Mouse (Mus musculus): ENCODE results near the gene Nhp2.

Nhp2 gene

DNA sequence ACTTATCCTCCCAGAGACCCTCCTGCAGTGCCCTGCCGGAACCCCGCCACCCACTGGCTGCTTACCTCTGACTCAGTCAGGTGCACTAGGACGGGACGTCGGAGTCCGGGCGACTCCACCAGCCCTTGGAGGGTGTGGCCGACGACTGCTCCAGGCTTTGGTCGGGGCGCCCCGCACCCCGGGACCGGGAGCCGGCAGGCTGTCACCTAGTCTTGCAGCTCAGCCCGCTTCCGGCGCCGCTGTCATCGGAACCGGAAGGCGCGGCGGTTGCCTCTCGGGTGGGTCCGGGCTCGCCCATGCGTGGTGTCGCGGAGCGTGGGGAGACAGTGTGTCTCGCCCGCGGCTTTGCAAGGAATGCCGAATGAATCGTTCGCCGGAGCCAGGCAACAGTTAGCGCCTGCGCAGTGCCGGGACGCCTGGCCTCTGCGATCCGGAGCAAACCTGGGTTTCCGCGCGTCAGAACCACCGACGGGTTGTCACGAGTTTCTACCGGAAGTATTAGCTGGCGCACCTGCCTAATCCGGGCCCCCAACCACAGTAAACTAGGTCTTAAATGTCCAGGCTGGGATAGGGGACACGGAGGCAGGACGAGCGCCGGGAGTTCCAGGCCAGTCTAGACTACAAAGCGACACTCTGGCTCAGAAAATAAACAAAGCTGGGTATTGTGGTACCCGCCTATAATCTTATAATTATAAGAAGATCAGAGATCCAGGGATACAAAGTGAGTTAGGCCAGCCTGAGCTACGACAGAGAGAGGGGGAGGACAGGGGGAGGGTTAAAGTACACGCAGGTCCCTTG is 16.2 kb downstream of the Nhp2 start, which contains the start of gene Rmnd5b:
Rmnd5b (minus strand) TSS at position 372 of the 798 bp plus-strand sequence.
- peak; percentile 93 for ATAC-seq (ENCODE audit: low TSS enrichment)

DNA sequence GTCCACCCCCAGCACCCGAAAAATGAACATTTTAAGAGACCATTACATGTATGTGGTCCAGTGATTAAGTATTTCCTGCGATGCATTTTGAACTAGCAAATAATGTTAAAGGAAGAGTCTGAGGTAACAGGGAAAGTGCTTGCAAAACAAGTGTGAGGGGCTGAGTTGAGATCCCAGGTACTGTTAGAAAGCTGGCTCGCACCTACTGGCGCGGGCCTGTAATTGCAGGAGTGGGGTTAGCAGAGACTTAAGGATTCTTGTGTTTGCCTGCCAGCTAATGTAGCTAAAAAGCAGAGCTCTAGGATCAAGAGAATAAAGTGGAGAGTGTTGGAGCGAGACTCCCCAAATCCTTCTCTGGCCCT is 16.8 kb downstream of the Nhp2 start:
- ATAC-seq (ENCODE audit: low TSS enrichment): peak; percentile 51

DNA sequence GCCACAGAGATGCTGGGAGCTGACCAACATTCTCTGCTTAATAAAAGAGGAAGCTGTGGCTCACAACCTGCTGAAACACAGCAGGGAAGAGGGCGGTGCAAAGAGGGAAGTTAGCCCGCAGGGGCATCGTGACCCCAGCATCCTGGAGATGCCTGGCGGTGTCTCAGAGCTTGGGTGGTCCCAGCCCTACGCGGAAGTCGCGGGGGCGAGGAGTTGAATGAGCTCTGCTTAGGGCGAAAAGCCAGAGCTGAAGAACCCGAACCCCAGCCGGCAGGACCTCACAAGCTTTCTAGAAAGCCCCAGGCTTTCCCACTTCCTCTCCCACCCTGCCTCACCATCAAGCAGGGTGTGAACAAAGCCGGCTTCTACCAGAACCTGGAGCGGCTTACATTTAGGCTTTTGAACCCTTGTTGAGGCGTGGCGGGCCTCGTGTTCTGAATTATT is 18.5 kb downstream of the Nhp2 start:
- ATAC-seq (ENCODE audit: low TSS enrichment): no peak

DNA sequence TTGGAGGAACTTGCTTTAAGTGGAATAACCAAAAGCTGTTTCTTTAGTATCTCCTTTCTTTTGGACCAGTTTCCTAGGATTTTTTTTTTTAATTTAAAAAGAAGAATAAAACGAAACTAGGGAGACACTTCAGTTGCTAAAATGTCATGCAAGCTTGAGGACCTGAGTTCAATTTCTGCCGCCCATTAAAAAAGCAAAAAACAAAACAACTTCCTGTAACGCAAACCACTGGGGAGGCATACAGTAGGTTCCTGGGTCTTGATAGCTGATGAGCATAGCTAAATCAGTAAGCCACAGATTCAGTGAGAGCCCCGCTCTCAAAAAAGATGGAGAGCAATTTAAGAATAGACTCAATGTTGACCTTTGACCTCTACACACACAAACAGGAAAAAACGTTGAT is 19.0 kb downstream of the Nhp2 start:
- ATAC-seq (ENCODE audit: low TSS enrichment): no peak

DNA sequence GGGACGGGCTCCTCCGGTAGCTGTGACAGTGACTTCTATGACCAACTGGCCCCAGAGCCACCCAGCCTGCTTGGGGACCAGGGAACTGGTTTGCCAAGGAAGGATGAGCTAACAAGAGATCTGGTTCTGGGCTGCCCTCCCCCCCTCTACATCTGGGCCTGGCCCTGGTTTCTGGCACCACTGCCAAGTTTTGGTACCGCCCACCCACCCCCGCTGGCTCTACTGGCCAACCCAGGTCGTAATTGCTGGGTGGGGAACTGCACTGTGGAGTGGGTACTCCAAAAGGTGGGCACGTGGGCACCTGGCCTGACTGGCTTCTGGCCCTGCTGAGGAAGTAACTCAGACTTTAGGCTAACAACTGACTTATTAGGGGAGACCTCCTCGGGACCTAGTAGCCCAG is 21.2 kb downstream of the Nhp2 start:
- no peak for ATAC-seq (ENCODE audit: low TSS enrichment)

DNA sequence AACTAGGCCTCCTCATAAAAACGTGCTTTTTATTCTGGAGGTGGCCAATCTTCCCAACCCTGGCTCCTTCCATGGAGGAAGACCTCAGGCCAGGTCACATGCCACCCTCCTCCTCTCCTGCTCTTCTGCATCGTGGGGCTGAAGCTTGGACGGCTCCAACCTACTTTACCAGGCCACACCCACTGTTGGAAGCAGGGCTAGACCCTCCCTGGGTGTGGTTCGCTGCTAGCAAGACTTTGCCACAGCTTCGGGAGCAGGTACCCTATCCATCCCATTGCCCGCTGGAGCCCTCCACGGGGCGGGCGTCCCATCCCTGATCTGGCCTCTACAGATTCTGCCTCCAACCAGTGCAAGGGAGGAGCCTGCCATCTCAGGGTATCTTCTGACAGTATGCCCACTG is 23.7 kb downstream of the Nhp2 start:
- ATAC-seq (ENCODE audit: low TSS enrichment): no peak; the same call in 1 of the 2 replicates

DNA sequence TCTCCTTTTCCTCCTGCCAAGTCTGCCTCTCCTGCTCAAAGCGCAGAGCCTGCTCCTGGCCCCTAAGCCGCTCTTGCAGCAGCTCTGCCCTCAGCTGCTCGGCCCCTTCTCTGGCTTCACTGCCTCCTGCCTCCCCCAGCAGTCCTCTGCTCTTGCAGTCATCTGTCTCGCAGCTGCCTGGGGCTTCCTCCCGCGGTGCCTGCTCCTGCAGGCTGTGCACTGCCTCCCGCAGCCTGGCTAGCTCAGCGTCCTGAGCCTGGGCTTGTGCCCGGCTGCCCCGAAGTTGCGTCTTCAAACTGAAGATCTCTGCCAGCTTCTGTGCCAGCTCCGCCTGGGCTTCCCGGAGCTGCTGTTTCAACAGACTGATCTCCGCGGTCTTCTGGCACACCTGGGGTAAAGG is 24.2 kb downstream of the Nhp2 start:
- peak; percentile 10; the same call in 1 of the 2 replicates for ATAC-seq (ENCODE audit: low TSS enrichment)

DNA sequence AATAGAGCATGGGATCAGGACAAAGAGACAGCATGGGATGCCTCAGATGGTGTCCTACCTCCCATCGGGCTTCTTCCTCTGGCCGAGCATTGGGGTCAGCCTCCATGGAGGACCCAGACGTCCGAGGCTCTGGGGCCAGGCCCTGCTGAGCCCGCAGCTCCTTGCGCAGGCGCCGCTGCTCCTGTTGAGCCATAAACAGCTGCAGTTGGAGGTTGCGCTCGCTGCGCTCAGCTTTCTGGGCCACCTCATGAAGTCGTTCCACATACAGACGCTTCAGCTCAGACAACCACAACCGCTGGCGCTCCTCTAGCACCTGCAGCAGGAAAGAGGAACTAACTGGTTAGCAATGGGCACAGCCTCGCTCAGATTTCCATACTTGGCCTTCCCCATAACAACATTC is 24.7 kb downstream of the Nhp2 start:
- no peak for ATAC-seq (ENCODE audit: low TSS enrichment)

DNA sequence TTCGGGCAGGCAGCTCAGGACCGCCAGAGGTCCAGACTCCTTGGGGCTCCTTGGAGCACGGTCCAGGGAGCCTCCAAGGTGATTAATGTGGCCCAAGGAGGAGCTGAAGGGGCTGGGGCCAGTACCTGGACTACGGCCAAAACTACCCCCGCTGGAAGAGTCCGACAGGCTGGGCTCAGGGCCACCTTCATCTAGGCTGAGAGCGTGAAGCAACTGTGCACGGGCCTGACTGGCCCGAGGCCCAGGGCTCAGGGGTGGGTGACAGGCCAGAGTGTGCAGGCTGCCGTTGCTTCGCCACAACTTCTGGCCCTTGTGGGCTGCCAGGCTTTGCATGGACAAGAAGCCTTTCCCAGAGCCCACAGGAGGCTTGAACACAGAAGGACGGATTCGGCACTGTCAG is 25.8 kb downstream of the Nhp2 start:
- no peak for ATAC-seq (ENCODE audit: low TSS enrichment)

DNA sequence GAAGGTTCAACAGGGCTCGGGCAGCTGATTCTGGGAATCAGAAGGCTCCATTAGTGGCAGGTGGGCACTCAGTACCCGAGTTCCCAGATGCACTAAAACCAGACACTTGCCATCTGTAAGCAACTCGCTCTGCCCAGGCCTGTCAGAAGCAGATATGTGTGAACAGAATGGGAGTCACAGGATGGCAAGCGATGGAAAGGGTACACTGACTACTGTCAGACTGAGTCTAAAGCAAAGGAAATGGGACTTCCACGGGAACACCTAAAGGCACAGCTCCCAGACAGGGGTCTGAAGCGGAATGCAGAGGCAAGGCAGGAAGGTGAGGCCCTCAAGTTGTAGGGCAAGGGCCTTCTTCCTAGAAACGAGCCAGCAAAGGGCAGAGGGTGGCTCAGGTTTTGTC is 26.7 kb downstream of the Nhp2 start:
- ATAC-seq (ENCODE audit: low TSS enrichment): no peak

DNA sequence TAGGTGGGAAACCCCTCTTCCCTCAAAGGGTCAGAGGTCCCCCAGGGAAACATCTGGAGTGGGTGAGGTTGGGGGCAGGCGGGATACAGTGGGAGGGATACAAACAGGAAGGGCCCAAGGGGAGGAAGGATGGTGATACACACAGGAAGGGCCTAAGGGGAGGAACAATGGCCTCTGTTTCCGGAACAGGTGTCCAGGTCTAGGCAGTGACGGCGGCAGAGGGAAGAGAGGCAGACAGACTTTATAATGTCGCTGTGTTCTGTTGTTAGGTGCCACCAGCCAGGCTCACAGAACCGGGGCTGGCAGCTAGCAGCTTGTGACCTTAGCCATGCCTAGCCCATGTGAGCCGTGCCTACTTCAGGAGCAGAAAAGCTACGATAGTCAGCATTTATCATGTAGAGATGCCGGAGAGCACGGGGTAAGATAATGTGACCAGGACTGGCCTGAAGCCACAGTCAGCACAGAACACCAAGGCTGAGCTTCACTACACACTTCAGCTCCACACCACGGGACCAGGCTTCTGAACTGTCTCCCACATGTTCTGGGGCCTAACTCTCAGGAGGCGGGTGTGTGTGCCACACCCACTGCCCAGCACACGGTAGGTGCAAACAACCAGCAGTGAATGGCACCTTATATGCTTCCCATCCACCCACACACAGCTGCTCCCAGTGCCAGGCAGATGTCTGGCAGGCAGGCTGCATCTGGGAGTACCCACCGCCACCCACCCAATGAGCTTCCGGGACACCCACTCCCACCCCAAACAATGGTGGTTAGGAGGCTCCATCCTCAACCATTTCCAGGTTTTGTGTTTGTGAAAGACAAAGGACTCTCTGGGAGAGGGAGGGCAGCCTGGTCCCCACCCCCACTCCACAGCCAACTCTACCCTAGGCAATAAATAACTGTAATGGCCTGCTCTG is 27.5 kb downstream of the Nhp2 start:
- ATAC-seq (ENCODE audit: low TSS enrichment): peak; percentile 29

DNA sequence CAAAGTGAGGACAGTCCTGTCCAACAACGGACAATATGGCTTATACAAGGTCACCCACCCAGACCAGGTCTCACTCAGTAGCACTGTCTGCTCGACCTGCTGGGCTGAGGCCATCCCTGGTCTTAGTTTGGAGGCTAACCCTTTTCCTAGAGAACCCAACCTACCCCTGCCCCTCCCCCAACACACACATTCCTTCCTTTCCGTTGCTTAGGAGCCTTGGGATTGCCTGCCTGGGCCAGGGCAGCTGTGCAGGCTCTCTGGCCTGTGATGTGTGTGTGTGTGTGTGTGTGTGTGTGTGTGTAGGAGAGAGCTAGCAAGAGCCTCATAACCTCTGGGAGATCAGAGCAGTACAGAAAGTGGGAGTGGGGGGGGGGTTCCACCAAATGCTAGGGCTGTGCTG is 29.0 kb downstream of the Nhp2 start:
- no peak for ATAC-seq (ENCODE audit: low TSS enrichment)

DNA sequence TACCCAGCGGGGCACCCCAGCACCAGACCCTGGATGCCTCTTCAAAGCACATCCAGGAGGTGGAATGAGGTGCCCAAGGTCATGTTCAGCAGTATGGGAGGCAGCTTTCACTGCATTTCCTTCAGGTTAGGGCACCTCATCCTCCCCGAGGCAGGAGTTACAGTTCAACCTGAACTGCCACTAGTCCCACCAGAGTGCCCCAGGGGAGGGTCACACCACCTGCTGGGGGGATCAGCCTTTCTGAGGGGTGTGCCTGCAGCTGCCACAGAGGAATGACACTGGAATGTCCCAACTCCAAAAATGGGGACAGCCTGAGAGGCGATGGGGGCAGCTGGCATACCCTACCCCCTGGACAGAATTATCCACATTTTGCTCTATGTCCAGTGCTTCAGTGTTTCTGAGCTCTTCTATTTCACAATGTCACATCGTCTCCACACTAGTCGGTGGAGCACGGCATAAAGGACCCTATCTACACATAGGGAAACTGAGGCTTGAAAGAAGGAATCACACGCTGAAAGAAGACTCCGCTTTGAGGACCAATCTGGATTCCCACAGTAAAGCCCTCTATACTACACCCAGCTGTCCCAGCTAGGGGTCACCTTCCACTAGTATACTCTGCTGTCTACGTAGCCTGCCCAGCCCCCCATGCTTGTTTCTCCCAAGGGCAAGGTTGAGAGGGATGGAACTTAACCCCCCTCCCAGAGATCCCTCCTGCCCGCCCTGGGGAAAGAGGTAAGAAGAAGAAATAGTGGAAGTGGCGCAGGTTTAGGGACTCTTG is 29.8 kb downstream of the Nhp2 start:
- 0 out of 2 replicates have a peak, but pooled peaks have one; percentile 2 for ATAC-seq (ENCODE audit: low TSS enrichment)

DNA sequence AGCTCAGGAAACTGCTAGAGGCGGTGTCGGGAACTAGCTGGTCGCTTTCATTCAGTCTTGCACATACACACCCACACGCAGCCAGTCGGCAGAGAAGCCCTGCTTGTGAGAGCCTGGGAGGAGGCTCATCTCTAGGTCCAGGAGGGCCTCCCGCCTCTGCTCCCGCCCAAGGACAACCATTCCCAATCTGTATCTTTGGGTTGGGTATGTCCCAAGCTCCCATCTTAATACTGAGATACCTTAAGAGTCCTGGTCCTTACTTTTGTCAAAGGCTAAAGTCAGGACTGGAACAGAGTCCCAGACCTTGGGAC is 30.3 kb downstream of the Nhp2 start:
- peak; percentile 75 for ATAC-seq (ENCODE audit: low TSS enrichment)

DNA sequence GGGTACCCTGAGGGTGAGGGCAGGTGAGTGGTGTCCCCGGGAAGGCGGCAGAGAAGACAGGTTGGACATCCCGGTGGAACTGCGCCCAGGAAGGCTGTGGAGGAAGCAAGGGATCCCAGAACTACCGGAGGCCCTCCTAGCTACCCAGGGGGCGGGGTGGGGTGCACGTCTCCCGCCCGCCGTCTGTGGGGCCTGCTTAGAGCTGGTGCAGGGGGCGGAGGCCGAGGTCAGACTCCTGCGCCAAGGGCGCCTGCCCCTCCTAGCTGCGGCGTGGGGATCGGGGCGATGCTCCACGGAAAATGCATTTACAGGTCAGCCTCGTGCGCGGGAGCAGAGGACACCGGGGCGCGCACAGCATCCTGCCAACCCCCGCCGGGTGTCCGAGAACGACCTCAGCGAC is 30.7 kb downstream of the Nhp2 start:
- ATAC-seq (ENCODE audit: low TSS enrichment): 0 out of 2 replicates have a peak, but pooled peaks have one; percentile 4

DNA sequence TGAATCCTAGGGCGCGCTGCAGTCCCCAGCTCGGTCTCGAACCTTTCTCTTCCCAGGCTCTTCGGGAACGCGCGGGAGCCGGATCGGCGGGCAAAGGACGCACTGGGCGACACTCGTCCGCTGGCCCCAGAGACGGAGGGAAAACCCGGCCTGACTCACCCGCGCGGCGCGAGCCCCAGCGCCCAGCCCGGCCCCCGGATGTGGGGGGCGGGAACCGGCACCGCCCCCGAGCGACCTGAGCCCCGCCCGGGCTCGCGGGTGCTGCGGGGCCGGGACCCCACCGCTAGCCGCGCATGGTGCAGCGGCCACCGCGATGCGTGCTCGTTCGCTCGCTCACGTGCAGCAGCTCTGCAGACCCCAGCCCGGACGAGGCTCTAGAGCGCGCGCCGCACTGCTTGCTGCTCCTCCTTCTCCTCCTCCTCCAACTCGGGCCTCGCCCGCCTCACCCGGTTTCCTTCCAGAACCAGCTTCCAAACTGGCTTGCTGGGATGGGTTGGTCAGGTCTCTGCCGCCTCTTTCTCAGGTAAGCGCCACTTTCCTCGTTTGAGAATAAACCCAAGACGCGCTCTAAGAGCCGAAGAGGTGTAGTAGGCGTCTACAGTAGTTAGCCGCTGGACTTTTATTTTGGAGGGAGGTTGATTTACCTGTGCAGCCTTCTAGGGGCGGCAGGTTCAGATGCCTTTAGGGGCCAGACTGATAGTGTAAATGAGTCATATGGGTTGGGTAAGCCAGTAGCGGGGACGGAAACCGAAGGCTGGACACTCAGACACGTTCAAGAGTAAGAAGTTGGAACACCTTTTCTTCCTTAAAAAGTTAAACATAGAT is 31.4 kb downstream of the Nhp2 start, which contains the start of the genes N4bp3 and D930048N14Rik:
N4bp3 (minus strand) TSS at position 152 of the 825 bp plus-strand sequence.
D930048N14Rik (plus strand) TSS at position 264 of the 825 bp plus-strand sequence.
- peak; percentile 31; the same call in 1 of the 2 replicates for ATAC-seq (ENCODE audit: low TSS enrichment)

DNA sequence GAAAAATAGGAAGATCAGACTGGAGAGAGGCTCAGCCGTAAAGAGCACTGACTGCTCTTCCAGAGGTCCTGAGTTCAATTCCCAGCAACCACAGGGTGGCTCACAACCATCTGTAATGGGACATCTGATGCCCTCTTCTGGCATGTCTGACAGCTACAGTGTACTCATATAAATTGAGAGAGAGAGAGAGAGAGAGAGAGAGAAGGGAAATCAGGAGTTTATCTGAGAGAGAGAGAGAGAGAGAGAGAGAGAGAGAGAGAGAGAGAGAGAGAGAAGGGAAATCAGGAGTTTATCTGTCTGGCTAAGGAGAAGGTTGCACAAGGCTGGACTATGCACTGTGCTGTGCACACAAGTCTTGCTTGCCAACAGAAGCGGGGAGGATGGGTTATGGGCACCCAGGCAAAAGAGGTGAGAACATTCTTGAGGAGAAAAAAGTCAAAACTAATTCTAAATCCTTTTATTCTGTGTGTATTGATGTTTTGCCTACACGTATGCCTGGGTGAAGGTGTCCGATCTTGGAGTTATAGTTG is 33.4 kb downstream of the Nhp2 start:
- ATAC-seq (ENCODE audit: low TSS enrichment): no peak

DNA sequence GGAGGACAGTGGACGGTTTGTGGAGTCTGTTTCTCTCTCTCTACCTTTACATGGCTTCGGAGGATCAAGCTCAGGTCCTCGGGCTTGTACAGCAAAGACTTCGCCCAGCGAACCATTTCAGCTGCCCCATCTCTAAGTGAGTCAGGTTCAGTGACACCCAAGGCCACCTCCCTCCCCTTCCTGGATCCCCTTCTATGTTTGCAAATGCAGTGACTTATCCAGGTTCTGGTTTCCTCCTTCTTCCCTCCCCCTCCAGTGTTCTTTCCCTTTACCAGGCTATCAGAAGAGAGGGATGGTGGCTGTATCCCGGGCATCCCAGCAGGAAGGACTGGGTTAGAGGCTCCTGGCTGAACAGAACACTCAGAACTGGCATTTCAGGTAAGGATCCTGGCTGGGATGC is 34.2 kb downstream of the Nhp2 start:
- no peak for ATAC-seq (ENCODE audit: low TSS enrichment)

DNA sequence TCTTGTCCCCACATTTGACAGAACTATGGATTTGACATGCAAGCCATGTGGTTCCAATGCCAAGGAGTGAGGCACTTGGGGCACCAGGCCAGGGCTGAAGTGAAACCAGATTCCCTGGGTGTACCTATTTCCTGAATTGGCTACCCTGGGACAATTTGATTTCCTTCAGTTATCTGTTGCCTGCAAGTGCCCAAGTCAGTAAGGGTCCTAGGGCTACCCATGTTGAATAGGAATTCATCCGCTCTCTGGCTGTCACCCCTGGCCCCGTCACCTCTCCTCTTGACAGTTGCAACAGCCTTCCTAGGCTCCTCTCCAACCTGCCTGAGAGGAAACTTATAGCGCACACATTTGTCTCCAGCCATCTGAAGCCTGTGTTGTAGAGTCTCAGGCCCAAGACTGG is 35.4 kb downstream of the Nhp2 start:
- ATAC-seq (ENCODE audit: low TSS enrichment): no peak

DNA sequence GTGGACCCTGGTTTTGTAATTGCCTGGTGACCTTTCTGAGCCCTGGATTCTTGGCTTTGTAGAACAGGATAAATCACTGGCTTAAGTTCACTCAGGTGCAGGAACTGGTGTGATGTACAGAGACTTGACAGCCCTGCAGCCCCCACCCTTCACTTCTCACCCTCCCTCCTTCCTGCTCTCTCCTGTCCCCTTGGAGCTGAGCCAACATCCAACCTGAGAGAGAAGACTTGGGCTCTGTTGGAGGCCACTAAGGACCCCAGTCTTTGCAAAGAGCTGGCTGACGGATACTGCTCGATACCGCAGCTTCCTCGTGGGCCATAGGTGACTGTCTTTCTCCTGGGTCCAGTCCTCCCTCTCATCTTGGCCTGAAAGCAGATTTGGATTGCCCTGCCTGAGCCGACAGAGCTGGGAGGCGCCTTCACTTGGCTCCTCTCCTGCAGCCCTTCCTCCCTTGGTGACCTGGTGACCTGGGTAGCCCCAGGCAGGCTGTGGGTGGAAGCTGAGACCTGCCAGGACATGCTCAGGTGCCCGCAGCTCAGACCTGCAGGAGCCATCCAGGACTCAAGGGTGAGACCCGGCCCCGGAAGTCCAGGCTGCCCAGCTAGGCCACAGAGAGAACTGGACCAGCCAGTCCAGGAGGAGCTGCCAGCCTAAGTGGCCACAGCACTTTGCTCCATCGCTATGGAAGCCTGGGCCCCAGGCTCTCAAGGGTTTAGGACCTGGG is 37.4 kb downstream of the Nhp2 start:
- no peak for ATAC-seq (ENCODE audit: low TSS enrichment)
